Mouse (Mus musculus) cerebellum, postnatal 10 days (tissue): ENCODE measurements at regions not wholly inside any gene's neighbourhood (a gene's known extent, or its start where the extent isn't known, plus 50 kb on each side); places are given as distances from the start of the nearest gene placed in this dataset.
A peak's percentile ranks its signal among the peaks of the same experiment; 100 is the strongest.

ENCODE experiments used
- DNase-seq, 2 experiments: peaks; one replicate each; pipeline ENCODE4 v3.0.0; 2021; ENCODE audit warnings: mixed read lengths in 2 of 2

DNA sequence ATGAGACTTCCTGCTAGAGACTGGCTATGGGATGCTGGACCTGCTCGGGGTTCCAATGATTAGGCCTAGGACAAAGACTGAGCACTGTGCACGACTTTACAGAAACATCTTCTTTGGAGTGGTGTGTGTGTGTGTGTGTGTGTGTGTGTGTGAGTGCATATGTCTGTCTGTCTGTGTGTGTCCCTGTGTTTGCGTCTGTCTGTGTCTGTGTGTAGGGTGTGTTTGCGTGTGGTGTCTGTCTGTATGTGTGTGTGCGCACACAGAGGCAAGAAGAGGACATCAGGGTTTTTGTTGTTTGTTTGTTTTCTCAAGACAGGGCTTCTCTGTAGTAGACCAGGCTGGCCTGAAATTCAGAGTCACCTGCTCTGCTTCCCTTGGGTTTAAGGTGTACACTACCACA, 51.9 kb upstream of the Slco4a1 start:
- DNase-seq = no peak

DNA sequence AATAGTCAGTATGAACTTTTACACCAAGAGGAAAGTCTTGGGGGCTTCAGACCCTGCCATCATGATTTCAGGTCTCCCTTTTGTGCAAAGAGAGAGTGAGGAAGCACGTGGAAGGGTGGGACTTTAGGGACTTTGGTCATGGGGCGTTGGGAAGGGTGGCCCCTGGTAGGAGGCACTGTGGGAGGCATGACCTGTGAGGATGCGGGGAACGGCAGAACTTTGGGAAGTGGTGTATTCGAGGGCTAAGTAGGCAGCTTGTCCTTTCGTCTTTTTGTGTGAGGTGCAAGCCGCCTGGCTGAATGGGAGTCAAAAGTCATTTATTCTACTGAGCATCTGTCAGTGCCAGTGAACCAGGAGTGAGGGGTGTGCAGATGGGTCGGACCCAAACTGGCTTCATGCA, 52.4 kb upstream of the Slco4a1 start:
- DNase-seq = no peak

DNA sequence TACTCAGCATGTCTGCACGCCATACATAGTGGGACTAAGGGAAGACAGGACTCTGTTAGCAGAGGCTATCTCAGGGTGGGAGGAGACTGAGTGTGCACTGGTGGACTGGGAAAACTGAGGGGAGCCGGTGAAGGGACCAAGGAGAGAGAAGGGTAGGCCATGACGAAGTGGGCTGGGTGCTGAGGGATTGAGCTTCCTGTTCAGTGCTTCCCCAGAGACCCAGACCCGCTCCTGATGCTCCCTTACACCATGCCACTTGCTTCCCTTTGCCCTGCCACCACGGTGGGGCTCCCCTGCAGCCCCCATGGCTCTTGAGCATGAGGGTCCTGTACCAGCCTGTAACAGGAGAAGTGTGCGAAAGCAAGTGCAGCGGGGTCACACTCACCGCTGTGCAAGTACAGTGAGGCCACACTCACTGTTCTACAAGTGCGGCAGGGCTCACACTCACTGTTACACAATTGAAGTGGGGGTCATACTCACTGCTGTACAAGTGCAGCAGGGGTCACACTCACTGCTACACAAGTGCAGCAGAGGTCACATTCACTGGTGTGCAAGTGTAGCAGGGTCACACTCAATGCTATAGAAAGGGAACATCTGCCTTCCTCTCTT, 53.1 kb upstream of the Slco4a1 start:
- DNase-seq = no peak

DNA sequence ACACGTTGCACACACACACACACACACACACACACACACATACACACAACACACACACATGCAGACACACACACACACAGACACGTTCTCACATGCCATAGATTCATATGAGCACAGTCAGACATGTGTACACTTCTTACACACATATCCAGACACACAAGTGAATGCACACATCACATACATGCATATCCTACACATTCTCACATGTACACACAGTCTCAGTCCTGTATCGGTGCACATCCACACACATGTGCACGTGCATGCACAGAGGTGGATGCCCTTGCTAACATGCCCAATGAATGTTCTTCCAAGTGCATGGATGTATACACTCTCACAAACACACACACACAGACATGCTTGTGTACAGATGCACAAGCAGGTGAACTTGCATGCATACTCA, 53.6 kb upstream of the Slco4a1 start:
- DNase-seq = no peak

DNA sequence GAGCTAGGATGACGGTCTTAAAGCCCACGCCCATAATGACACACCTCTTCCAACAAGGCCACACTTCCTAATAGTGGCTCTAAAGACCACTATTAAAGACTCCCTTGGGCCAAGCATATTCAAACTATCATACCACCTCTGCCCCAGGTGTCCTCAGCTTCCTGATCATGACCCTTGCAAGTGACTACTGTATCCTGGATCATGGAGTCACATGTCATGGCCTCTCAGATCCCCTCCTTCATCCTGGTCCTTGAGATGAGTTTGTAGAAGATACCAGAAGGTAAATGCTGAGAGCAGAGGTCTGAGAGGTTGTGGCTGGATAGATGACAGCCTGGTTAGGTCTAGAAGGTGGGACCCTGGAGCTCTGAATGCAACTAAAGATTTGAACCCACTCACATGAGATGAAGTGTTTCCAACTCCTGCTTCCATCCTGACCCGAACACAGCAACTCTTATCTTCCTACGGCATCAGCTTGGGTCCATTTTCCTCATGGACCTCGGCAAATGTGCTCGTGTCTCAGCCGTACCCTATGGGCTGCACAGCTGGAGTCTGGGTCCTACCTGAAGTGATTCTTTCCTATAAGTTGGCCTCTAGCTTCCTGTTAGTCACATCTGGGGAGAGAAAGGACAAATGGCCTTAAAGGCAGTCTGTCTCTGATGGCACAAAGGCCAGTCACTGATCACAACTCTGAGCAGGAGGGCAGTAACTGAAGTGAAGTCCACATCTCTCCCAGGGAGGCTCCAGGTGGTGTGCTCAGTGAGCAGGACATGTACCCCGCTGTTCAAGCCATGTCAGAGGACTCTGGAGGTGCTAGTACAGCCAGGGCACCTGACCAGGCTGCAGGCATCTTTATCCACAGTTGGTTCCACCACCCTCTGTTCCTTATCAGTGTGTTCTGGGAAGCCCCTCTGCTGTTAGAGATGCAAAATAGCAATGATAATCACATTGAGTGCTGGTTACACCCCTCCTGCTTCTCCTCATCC, 54.3 kb upstream of the Slco4a1 start:
- DNase-seq = no peak

DNA sequence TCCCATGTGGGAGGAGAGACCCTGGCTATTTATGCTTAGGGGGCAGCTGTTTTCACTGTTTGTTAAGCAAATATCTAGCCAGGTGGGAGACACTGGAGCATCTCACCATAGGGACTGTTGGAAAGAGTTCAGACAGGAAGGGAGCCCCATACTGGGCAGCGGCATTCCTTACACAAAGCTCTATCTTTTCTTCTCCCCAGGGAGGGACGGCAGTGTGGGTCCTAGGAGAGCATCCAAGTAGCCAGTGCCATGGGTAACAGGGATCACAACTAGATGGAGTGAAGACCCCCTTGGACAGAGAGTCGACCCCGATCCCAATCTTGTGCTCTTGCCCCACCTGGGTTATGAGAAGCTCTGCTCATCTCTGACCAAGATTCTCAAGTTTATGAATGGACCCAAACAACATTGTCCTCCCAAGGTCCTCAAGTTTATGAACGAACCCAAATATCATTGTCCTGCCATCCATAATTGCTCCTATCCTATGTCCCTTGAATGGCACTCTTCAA, 55.5 kb upstream of the Slco4a1 start:
- no peak for DNase-seq

DNA sequence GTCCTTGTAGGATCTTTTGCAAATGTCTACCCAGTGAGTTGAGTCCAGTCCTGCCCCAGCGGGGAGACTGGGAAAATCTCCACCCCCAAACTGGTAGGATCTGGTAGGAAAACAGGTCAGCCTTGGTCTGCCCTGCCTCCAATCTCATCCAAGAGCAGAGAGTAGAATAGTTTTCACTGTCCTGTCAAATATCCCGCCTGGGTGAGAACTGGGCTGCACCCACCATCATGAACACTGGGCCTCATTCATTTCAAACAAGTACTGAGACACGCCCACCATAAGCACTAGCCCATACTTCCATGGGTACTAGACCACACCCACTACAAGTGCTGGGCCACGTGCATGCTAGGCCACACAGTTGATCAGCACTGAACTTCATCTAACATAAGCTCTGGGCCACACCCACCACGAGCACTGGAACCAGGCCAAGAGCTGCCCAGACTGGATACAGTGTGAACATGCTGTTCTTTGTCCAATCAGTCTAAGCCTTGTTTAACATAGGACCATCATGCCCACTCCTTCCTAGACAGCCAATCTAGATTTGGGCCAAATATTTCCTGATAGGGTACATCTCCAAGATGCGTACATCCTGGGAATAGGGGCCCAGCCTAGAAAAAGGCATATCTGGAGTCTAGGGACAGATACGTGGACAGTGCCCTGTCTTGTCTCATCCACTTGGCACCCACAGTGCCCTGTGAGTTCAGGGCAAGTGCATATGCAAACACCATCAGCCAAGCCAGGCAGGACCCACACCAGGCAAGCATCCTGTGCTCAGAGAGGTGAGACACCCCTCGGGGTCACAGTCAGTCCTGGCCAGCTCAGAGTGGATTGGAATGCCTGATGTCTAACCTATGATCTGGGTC, 56.2 kb upstream of the Slco4a1 start:
- peak; percentile 42 to 44 for DNase-seq

DNA sequence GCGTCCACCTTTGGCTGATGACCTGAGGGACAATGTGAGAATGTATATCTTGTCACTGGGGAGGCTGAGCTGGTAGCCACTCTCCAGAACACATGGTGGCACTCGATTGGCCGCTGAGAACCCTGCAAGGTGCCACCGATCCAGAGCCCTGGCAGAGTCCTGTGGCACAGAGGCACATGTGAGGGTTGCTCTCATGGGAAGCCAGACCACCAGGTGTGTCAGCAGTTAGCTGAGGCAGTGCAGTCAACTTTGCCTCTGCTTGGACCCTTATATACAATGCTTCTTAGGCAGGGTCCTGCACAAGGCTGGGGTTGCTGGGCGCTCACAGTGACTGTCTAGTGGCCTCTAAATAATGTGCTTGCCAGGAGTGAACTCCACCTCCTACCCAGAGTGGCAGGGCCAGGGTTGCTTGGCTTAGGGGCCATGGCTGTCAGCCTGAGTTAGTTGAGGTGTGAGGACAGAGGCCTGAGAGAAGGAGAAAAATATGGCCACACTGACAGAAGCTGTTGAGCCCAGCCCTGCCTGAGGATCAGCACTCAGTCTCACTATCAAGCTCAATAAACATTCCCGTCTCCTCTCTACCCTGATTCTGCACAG, 57.1 kb upstream of the Slco4a1 start:
- no peak for DNase-seq

DNA sequence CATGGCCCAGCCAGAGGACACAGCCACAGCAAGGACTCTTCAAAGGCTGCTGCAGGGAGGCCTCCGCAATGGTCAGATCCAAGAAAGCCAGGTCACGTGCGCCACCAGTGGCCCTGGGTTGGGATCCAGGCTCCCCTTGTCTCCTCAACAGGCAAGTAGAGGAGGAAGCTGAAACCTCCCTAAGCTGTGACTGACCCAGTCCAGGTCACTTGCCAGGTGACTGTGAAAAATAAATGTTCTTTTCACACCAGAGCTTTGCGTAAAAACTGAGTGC, 57.6 kb upstream of the Slco4a1 start:
- no peak for DNase-seq

DNA sequence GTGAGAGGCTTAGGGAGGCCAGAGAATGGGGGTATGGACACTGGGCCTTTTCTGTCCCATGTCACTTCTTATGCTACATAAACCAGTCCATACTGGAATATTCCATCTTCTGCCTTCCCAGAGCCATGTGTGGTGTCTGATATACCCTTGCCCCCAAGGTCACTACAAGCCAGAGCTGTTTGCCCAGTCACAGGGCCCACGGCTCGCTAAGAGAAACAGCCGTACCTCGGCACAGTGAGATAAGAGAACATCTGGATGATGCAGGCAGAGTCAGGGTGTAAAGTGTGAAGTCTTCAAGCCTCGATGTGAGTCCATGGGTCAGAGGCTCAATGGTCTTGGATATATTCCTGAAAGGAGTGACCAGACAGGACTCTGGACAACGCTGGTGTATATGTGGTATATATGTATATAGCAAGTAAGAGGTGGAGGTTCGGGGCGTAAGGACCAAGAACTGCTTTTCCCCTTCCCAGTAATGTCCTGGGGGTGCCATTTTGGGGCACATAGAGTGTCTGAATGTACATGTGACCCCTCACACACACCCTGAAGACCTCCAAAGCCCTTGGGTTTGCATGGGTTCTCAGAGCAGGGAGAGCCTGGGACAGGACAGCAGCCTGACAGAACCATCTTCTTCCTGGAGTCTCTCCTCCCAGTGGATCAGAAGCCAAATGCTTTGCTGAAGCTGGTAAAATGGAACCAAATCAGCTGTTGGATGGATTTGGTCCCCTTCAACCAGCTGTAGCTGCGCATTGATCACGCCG, 58.1 kb upstream of the Slco4a1 start:
- no peak for DNase-seq

DNA sequence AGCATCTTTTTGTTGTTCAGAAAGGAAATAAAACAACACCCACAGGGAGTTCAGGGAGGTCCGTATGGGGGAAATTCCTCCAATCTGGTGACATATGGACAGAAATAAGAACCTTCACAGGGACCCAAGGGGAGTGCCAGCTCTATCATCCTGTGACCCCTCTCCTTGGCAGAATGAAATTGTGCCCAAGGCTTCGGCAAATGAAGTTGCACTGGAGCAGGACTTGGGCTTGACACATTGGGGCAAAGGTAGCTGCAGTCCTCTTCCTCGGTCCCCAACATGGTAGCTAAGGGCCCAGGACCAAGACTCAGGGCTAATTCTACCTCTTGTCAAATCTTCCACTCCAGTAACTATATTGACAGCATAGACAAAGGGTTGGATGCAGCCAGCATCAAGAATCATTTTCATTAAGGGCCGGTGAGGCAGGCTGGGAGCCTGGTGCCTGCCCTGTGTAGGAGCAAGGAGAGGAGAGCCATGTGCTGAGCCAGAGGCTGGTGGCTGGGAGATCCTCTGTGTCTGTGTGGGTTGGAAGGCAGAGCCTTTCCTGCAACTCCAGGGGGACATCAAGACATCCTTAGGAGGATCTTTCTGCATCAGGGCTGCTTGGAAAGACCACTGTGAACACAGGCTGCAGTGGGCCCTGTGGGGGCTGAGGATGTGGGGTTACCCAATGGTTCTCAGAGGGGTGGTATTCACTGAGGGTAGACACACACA, 59.2 kb upstream of the Slco4a1 start:
- no peak for DNase-seq

DNA sequence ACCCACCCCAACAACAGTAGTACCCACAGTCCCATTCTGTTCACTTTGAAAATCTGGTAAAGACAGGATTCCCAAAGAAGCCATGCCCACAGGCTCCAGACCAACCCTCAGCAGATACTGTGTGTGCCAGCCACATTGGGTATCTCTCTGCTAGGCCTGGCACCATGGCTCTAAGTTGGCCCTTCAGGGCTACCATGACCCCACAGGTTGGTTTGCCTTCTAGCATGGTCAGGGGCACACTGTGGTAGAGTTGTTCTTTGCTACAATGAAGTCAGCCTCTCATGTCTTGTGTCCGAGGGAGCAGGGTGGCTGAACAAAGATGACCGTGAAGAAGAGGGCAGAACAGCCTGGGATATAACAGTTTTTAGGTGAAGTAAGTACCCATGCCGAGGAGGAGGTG, 59.8 kb upstream of the Slco4a1 start:
- no peak for DNase-seq

DNA sequence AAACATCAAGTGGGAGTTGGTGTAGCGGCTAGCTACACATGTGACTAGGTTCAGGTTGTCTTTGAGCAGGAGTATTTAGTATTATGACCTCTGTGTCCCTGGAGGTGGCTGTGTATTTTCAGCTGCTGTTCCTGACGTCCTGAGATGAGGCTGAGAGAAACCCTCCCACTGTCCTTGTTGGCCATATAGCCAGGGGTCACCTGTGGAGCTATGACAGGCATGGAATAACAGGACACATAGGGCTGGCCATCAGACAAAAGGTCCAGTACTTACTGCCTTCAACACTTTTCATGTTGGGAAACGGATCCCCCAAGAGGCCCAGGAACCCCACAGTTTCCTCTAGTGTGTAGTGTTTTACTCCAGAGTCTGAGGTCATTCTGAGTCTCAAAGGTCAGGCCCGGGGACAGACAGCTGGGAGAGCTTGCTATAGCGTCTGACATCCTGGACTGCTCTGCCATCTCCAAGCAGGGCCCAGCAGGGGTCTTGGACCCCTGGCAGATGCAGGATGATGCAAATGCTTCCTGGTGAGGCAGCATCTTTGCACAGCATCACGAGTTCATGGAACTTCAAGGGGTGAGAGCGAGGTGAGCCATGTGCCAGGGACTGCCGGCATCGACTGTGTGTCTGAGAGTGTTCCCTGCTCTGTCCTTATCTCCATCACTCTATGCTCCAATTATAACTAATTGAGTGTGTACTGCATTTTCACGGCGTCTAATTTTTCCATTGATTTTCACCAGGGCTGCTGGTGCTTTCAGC, 60.6 kb upstream of the Slco4a1 start:
- no peak for DNase-seq

DNA sequence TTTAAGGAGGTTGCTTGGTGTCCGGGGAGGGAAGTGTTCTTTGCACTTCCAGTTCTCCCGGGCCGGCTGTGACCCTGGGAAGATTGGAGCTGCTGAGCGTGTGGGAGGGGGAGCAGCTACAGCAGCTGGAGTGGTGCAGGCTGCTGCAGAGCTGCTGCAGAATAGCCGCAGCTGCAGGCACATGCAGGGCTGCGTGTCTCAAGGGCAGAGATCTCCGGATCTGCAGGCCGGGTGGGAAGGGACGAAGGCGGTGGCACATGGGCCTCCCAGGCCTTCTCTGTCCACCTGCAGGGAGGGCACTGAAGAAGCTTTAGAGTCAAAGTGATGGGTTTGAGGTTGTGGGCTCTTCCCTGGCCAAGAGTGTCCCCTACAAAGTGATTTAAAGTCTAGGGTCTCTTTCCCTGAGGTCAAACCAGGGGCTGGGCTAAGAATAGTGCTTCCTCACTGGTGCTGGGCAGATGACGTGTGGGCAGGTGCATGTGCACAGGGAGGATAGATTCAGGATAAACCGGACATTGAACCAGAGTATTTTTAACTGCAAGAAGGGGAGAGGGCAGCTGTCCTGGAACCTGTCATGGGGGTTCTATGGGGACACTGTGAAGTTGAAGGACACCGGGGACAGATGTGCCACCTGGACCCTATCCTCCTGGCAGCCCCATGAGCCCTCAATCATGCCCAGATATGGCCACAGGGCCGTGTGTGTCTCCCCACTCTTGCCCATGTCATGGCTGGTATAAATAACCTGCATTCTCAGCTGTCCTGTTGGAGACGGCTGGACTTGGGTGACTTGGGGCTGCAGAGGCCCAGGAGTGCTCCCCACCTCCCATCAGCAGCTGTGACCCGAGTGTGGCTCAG, 58.6 kb upstream of the Gata5 start:
- DNase-seq = no peak

DNA sequence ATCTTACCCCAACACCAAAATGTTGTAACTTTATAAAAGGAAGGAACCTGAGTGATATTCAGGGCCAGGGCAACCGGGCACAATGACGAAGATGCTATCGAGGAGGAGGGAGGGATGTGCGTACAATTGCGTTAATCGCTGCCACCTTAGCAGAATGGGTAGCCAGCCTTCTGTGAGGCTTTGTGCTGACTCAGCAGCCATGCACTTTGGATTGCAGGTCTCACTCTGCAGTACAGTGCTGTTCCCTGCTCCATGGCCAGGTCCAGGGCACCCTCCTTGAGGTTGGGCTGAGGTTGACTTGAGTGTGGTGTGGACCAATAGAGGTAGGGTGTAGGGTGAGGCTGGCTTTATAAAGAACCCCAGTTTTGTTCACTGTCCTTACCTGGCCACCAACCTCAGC, 57.8 kb upstream of the Gata5 start:
- DNase-seq = no peak

DNA sequence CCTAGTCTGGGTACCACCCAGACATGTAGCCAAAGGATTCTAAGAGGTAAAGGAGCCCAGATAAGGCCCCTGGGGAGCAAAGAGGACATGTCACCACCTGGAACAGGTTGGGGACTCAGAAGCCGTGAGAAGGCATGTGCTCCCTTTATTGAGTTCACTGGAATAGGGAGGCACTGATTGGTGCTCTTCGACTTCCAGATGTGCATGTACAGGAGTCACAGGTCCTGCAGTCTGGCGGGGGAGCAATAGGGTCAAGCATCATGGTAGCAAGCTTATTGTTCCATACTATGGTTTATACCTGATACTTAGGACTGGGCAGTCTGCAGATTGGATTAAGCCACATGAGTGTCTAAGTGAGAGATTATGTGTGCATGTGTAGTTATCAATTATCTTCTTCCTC, 56.9 kb upstream of the Gata5 start:
- DNase-seq = no peak

DNA sequence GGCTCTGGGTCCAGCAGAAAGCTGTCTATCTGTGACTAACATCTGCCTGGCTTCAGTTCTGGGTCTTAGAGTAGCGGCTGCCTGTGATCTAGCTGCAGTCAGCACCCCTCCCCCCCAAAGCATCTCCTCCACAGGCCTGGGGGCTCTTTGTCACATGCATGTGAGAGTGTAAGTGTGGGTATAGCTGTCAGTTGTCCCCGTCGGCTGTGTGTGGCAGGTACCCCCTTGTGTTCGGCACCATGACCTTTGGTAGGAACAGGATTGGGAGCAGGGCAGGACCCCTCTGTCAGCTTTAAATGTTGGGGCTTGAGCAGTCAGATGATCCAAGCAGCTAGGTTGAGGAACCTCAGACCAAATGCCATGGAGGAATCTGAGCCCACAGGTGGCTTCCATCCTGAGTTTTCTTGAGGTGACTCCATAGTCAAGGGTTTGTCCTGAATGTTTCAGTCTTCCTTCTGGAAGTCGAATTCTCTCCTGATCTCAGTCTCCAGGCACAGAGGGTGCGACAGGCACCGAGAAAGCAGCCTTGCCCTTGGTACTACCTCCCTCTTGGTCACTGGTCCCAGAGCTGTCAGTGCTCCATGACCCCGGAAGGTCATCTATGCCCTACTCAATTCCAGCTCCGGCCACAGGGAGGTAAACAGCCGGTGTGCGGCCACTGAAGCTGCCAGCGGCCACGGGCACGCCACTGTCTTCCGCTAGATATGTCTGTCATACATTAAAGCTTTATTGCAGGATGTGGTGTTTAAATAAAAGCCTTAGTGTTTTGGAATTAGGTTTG, 55.9 kb upstream of the Gata5 start:
- DNase-seq = no peak

DNA sequence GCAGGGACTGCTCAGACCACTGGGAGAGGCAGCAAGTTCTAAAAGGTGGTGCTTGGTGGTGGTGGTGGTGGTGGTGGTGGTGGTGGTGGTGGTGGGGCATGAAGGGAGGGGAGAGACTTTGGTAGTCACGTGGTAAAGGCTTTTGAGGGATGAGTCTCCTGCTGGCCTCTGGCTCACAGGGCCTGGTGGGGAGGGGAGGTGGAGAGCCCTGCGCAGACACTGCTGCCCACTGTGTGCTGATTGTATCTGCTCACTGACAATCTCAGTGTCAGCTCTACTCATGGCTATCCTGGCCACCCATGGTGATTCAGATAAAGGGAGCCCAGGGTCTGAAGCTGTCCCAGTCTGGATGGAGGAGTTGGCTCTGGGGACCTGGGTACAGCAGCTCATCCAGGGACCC, 55.0 kb upstream of the Gata5 start:
- DNase-seq = no peak

DNA sequence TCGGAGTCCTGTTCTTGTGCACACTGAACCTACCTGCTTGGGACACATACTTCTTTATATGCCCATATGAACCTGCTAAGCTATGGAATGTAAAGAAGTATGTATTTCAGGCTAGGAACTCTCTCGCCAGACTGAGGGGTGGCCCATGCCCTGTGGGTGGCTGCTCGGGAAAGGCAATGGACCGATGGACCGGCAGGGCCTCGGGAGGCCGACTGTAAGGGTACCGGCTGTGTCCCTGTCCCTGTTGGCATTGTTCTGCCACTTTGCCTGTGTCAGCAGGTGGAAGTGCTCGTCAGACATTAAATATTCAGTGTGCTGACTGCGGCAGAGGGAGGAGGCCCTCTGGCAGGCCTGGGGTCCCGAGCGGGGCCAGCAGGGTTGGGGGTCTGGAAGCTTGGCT, 54.5 kb upstream of the Gata5 start:
- no peak for DNase-seq
